Mouse (Mus musculus) forebrain, embryonic 12.5 days (tissue): ENCODE measurements around the gene Hif1an. TPM values are rescaled to one million over a fixed set of nuclear protein-coding genes. Genes with fewer than 3 reads are reported as not detected.

Experiments
- ATAC-seq: fragments of 200-750 bp; cut with Nextera tagmentation; 2 replicates; pipeline ENCODE4 v1.8.0; 2017; ENCODE audit warnings: moderate TSS enrichment; ENCODE audit not compliant: low FRiP score
- H3K27ac ChIP-seq: fragments of 300-500 bp; sonication (generic); 2 replicates; pipeline ENCODE4 v1.5.1; 2016; ENCODE audit warnings: mild to moderate bottlenecking
- H3K27me3 ChIP-seq: fragments of 300-500 bp; sonication (generic); 2 replicates; pipeline ENCODE4 v1.6.1; 2016; ENCODE audit warnings: mild to moderate bottlenecking
- H3K36me3 ChIP-seq: fragments of 300-500 bp; sonication (generic); replicated peaks from 2 replicates; pipeline ENCODE4 v1.6.1; 2016; ENCODE audit warnings: mild to moderate bottlenecking
- H3K4me1 ChIP-seq: fragments of 300-500 bp; sonication (generic); 2 replicates; pipeline ENCODE4 v1.6.1; 2016
- H3K4me2 ChIP-seq: fragments of 300-500 bp; sonication (generic); 2 replicates; pipeline ENCODE4 v1.6.1; 2016; ENCODE audit warnings: mild to moderate bottlenecking, moderate library complexity
- H3K4me3 ChIP-seq: fragments of 300-500 bp; sonication (generic); replicated peaks from 2 replicates; pipeline ENCODE4 v1.5.1; 2016; ENCODE audit warnings: mild to moderate bottlenecking
- H3K9ac ChIP-seq: fragments of 300-500 bp; sonication (generic); 2 replicates; pipeline ENCODE4 v1.6.1; 2016; ENCODE audit warnings: mild to moderate bottlenecking
- H3K9me3 ChIP-seq: fragments of 300-500 bp; sonication (generic); 2 replicates; pipeline ENCODE4 v1.6.1; 2016
- WGBS: fragments of 180-500 bp; shearing (Covaris S2); methylation state at CpG from one replicate; pipeline ENCODE4 v1.1.7; 2016; 5-methylcytosine and 5-hydroxymethylcytosine counted together
- polyA plus RNA-seq: library from polyadenylated mRNA; unstranded; fragments of >200 nt; fragmentation: Nextera tagmentation; extraction: Ambion mirVana; gene quantifications from 2 replicates; pipeline ENCODE4 v1.2.1, GENCODE M21; 2016

Gene Hif1an
- polyA plus RNA-seq, 1 experiment from 2014 or later: 46.5 TPM

GRCm38 (mm10) chr19:44582103-44582502, 19.5 kb downstream of the Hif1an start:
- Histone ChIP-seq H3K4me2 (no peak overlapping the region), H3K9ac (no peak overlapping the region), H3K36me3 (no peaks in the 10 kb centered on the region), H3K4me1 (no peaks in the 10 kb centered on the region), H3K9me3 (no peaks in the 10 kb centered on the region), H3K27me3 (peaks cover 52% of the 10 kb centered on the region), H3K4me3 (no peak overlapping the region), H3K27ac (no peak overlapping the region)
- ATAC-seq: peak; percentile 39; the same call in 1 of the 2 replicates
- WGBS: 86% methylated on average over 10 of the region's 10 CpGs

- no peak overlapping the region for H3K4me3 ChIP-seq
- H3K27me3 ChIP-seq: peaks cover 58% of the 10 kb centered on the region
- H3K9me3 ChIP-seq: no peaks in the 10 kb centered on the region
- H3K36me3 ChIP-seq: no peaks in the 10 kb centered on the region
- no peak overlapping the region for H3K27ac ChIP-seq
- ATAC-seq: peak; percentile 88
- no peak overlapping the region for H3K9ac ChIP-seq
- WGBS: 36% methylated on average over 9 of the region's 9 CpGs
- no peak overlapping the region for H3K4me2 ChIP-seq
- H3K4me1 ChIP-seq: no peaks in the 10 kb centered on the region
Measured at GRCm38 (mm10) chr19:44582638-44583309, 20.1 kb downstream of the Hif1an start.

GRCm38 (mm10) chr19:44588036-44588435, 25.4 kb downstream of the Hif1an start:
- no peak overlapping the region for H3K9ac ChIP-seq
- H3K9me3 ChIP-seq: no peaks in the 10 kb centered on the region
- H3K36me3 ChIP-seq: no peaks in the 10 kb centered on the region
- no peaks in the 10 kb centered on the region for H3K4me1 ChIP-seq
- peaks cover 58% of the 10 kb centered on the region for H3K27me3 ChIP-seq
- no peak for ATAC-seq
- H3K27ac ChIP-seq: no peak overlapping the region
- H3K4me3 ChIP-seq: no peak overlapping the region
- WGBS: 49% methylated on average over 4 of the region's 4 CpGs
- H3K4me2 ChIP-seq: no peak overlapping the region

- no peaks in the 10 kb centered on the region for H3K4me1 ChIP-seq
- 50% methylated on average over 7 of the region's 7 CpGs for WGBS
- H3K4me3 ChIP-seq: no peak overlapping the region
- H3K9ac ChIP-seq: no peak overlapping the region
- H3K36me3 ChIP-seq: no peaks in the 10 kb centered on the region
- H3K27ac ChIP-seq: no peak overlapping the region
- peaks cover 41% of the 10 kb centered on the region for H3K27me3 ChIP-seq
- no peaks in the 10 kb centered on the region for H3K9me3 ChIP-seq
- no peak overlapping the region for H3K4me2 ChIP-seq
- ATAC-seq: no peak
Measured at GRCm38 (mm10) chr19:44589591-44590223, 27.1 kb downstream of the Hif1an start.

- Histone ChIP-seq H3K36me3 (no peaks in the 10 kb centered on the region), H3K4me1 (no peaks in the 10 kb centered on the region), H3K27me3 (peaks cover 32% of the 10 kb centered on the region), H3K4me2 (no peak overlapping the region), H3K27ac (no peak overlapping the region), H3K4me3 (no peak overlapping the region), H3K9me3 (no peaks in the 10 kb centered on the region), H3K9ac (no peak overlapping the region)
- WGBS: 79% methylated on average over 18 of the region's 18 CpGs
- no peak for ATAC-seq
Measured at GRCm38 (mm10) chr19:44590992-44591391, 28.3 kb downstream of the Hif1an start.

- no peak overlapping the region for H3K4me3 ChIP-seq
- H3K27ac ChIP-seq: no peak overlapping the region
- no peak for ATAC-seq
- no peaks in the 10 kb centered on the region for H3K36me3 ChIP-seq
- no peaks in the 10 kb centered on the region for H3K9me3 ChIP-seq
- peaks cover 28% of the 10 kb centered on the region for H3K27me3 ChIP-seq
- H3K4me1 ChIP-seq: no peaks in the 10 kb centered on the region
- WGBS: 76% methylated on average over 6 of the region's 6 CpGs
- no peak overlapping the region for H3K4me2 ChIP-seq
- H3K9ac ChIP-seq: no peak overlapping the region
Measured at GRCm38 (mm10) chr19:44591638-44592037, 29.0 kb downstream of the Hif1an start.

- H3K9me3 ChIP-seq: no peaks in the 10 kb centered on the region
- no peak overlapping the region for H3K4me2 ChIP-seq
- no peak overlapping the region for H3K4me3 ChIP-seq
- no peak overlapping the region for H3K27ac ChIP-seq
- no peak for ATAC-seq
- H3K4me1 ChIP-seq: no peaks in the 10 kb centered on the region
- no peaks in the 10 kb centered on the region for H3K36me3 ChIP-seq
- peaks cover 21% of the 10 kb centered on the region for H3K27me3 ChIP-seq
- 94% methylated on average over 14 of the region's 14 CpGs for WGBS
- no peak overlapping the region for H3K9ac ChIP-seq
Measured at GRCm38 (mm10) chr19:44594180-44594579, 31.5 kb downstream of the Hif1an start.

GRCm38 (mm10) chr19:44618166-44618565, 55.5 kb downstream of the Hif1an start:
- H3K4me3 ChIP-seq: no peak overlapping the region
- no peak for ATAC-seq
- H3K36me3 ChIP-seq: no peaks in the 10 kb centered on the region
- no peak overlapping the region for H3K4me2 ChIP-seq
- H3K27ac ChIP-seq: no peak overlapping the region
- peaks cover 11% of the 10 kb centered on the region for H3K27me3 ChIP-seq
- no peak overlapping the region for H3K9ac ChIP-seq
- H3K4me1 ChIP-seq: no peaks in the 10 kb centered on the region
- 55% methylated on average over 7 of the region's 7 CpGs for WGBS
- no peaks in the 10 kb centered on the region for H3K9me3 ChIP-seq

Other genes starting within 250 kb of the Hif1an start
- gene Scd4, start 229.8 kb upstream of the Hif1an start, polyA plus RNA-seq: 0.15 and 0.29 TPM in 2 replicates
- gene Scd1, start 155.0 kb upstream of the Hif1an start, polyA plus RNA-seq: 10.6 and 10.8 TPM in 2 replicates
- gene Wnt8b, start 69.4 kb upstream of the Hif1an start, polyA plus RNA-seq: 24.4 and 36.8 TPM in 2 replicates
- 0.36 and 0.42 TPM in 2 replicates for gene Sec31b, start 17.0 kb upstream of the Hif1an start, polyA plus RNA-seq
- gene Gm20538, start 10.0 kb upstream of the Hif1an start, polyA plus RNA-seq: not detected in 2 replicates
- gene Ndufb8, start 7.4 kb upstream of the Hif1an start, polyA plus RNA-seq: 378 and 384 TPM in 2 replicates
- gene Pax2, start 193.2 kb downstream of the Hif1an start, polyA plus RNA-seq: 0.08 and 0.19 TPM in 2 replicates